Mouse (Mus musculus): ENCODE data around the gene Zfp853. TPM values are rescaled to one million over a fixed set of nuclear protein-coding genes. Genes with fewer than 3 reads are reported as not detected.

The Zfp853 gene
- polyA plus RNA-seq (2014; fragmentation: Illumina TruSeq; extraction: RNeasy Lipid Tissue Mini Kit (QIAGEN cat#74804); ENCODE audit: low read depth, low replicate concordance): not detected

GRCm38 (mm10) chr5:143293404-143293803 lies at the start of gene Zfp853:
Gene Zfp853, minus strand, starts transcription at chr5:143293623.

DNA sequence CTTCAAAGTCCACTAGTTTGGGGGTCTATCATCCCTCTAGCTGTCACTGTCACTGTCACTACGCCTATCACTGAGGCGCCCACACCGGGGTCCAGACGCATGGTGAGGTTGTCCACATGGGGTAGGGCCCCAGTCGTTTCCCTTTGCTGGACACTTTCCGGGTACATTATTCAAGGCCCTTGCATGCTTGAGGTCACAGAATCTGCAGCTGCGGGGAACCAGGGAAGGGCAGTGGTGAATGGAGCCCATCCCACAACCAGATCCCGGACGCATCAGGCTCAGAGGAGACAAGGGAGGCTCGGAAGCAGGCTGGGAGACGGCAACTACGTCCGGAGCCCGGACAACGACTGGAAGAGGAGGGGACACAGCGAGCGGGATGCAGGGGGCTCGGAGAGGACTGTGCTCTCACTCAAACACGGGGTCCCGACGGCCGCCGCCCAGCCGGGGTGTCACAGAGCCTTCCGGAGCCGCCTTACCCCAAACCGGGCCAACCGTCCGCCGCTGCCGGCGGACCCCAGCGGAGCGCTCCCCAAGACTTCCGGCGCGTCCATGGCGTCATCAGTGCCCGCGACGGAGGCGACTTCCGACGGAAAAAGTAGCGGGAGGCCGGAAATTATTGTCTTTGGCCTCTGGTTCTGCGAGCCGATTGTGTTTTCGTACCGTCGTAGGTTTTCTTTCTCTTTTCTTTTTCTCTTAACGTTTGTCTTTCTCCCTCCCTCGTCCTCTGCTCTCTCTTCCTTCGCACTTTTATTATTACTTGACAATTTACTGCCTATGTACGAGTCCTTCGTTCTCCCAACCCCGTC lies 35.5 kb upstream of the Zfp853 start, which contains the start of gene Zdhhc4:
Gene Zdhhc4, minus strand, starts transcription at position 567 of the 806 bp plus-strand sequence.

GRCm38 (mm10) chr5:143314730-143315513 lies 21.5 kb upstream of the Zfp853 start, which contains the start of gene E130309D02Rik:
Gene E130309D02Rik, minus strand, starts transcription at chr5:143315360.

DNA sequence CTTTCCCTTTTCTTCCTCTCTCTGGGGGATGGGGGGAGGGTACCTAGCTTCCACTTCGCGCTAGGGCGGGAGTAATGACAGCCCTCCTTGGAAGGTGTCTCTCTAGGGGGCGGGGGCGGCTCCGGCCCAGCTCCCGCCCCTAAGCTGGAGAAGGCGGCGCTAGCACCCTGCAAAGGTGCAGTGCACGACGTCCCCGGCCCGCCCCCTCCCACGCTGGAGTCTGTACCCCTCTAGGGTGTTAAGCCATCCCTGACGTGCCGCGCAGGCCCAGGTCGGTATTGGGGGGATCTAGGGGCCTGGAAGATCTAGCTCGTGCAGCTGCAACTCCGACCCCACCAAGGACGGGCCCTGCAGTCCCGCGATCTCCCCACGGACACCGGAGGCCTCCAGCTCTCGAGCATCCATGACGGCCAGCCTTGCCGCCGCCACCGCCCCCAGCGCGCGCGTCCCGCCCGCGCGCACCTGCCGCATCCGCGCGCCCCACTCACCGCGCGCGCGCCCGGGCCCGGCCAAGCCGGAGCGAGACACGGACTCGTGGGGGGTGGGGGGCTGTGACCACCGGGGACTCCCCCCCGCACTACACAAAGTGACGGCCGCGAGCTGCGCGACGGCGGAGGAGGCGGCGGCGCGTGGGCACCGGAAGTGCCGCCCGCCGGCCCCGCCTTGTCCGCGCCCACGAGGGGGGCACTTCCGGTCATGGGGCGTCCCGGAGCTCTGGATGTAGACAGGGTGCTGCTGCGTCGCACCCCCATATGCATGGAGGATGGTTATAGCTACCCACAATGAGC lies 23.9 kb downstream of the Zfp853 start, which contains the start of gene Zfp316:
Gene Zfp316, minus strand, starts transcription at position 660 of the 788 bp plus-strand sequence.

Other genes with a start within 250 kb of the Zfp853 start
- 31.1 TPM for gene Rnf216, start 180.6 kb downstream of the Zfp853 start, polyA plus RNA-seq (2014; fragmentation: Illumina TruSeq; extraction: RNeasy Lipid Tissue Mini Kit (QIAGEN cat#74804); ENCODE audit: low read depth, low replicate concordance)
- not detected for gene Olfr718-ps1, start 146.0 kb downstream of the Zfp853 start, polyA plus RNA-seq (2014; fragmentation: Illumina TruSeq; extraction: RNeasy Lipid Tissue Mini Kit (QIAGEN cat#74804); ENCODE audit: low read depth, low replicate concordance)
- 6.1 TPM for gene Rbak, start 112.8 kb downstream of the Zfp853 start, polyA plus RNA-seq (2014; fragmentation: Illumina TruSeq; extraction: RNeasy Lipid Tissue Mini Kit (QIAGEN cat#74804); ENCODE audit: low read depth, low replicate concordance)
- gene Spdye4b, start 112.6 kb downstream of the Zfp853 start, polyA plus RNA-seq (2014; fragmentation: Illumina TruSeq; extraction: RNeasy Lipid Tissue Mini Kit (QIAGEN cat#74804); ENCODE audit: low read depth, low replicate concordance): not detected
- not detected for gene Spdye4a, start 66.7 kb downstream of the Zfp853 start, polyA plus RNA-seq (2014; fragmentation: Illumina TruSeq; extraction: RNeasy Lipid Tissue Mini Kit (QIAGEN cat#74804); ENCODE audit: low read depth, low replicate concordance)
- gene Zfp12, start 58.5 kb downstream of the Zfp853 start, polyA plus RNA-seq (2014; fragmentation: Illumina TruSeq; extraction: RNeasy Lipid Tissue Mini Kit (QIAGEN cat#74804); ENCODE audit: low read depth, low replicate concordance): 8.0 TPM
- gene Zfp316, start 23.6 kb downstream of the Zfp853 start, polyA plus RNA-seq (2014; fragmentation: Illumina TruSeq; extraction: RNeasy Lipid Tissue Mini Kit (QIAGEN cat#74804); ENCODE audit: low read depth, low replicate concordance): 1.0 TPM
- 0.89 TPM for gene E130309D02Rik, start 21.7 kb upstream of the Zfp853 start, polyA plus RNA-seq (2014; fragmentation: Illumina TruSeq; extraction: RNeasy Lipid Tissue Mini Kit (QIAGEN cat#74804); ENCODE audit: low read depth, low replicate concordance)
- 10.8 TPM for gene Zdhhc4, start 35.6 kb upstream of the Zfp853 start, polyA plus RNA-seq (2014; fragmentation: Illumina TruSeq; extraction: RNeasy Lipid Tissue Mini Kit (QIAGEN cat#74804); ENCODE audit: low read depth, low replicate concordance)
- not detected for gene Grid2ip, start 63.7 kb upstream of the Zfp853 start, polyA plus RNA-seq (2014; fragmentation: Illumina TruSeq; extraction: RNeasy Lipid Tissue Mini Kit (QIAGEN cat#74804); ENCODE audit: low read depth, low replicate concordance)
- 60.6 TPM for gene Kdelr2, start 110.2 kb upstream of the Zfp853 start, polyA plus RNA-seq (2014; fragmentation: Illumina TruSeq; extraction: RNeasy Lipid Tissue Mini Kit (QIAGEN cat#74804); ENCODE audit: low read depth, low replicate concordance)
- gene Daglb, start 171.0 kb upstream of the Zfp853 start, polyA plus RNA-seq (2014; fragmentation: Illumina TruSeq; extraction: RNeasy Lipid Tissue Mini Kit (QIAGEN cat#74804); ENCODE audit: low read depth, low replicate concordance): 0.53 TPM
- gene Rac1, start 234.4 kb upstream of the Zfp853 start, polyA plus RNA-seq (2014; fragmentation: Illumina TruSeq; extraction: RNeasy Lipid Tissue Mini Kit (QIAGEN cat#74804); ENCODE audit: low read depth, low replicate concordance): 348 TPM